23 mouse cellular contexts compared by ENCODE assay signal in the genomic region with DNA sequence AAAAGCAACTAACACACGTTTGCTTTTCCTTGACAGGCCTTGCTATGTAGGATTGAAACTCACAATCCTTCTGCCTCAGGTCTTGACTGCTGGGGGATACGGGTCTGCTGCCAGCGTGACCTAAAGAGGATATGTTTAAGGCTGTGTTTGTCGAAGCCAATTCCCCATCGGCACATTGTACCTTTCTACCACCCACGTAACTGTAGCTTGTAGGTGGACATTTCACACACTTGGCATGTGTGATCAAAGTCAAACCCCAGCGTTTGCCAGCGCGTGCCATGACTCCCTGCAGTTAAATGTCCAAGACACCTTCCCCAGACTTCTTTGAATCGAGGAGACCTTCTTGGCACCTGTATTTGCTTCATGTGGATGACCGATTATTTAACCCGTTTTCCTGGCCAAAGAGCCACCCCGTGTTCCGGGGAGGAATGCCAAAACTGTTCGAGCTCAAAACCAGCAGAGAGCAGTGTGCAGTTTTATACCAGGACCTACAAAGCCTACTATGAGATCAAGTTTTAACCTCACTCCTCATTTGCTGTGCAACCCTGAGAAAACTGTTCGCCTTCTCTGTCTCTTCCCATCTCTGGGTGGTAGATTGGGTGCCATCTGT.
DNase-seq lines count a peak whose midpoint lies in the region; ATAC-seq and TF ChIP-seq lines count a peak whose summit lies in the region.
"Had no signal": no experiment of that assay in that cellular context is flagged by ENCODE, and none has a peak within 500 bp of the region (broad histone marks: within the 10 kb centered on the region; RNA-seq: fewer than 3 reads in every experiment).

No protein-coding gene starts in this region.

- no peak overlapping the region for H3K4me3 ChIP-seq in gastrocnemius, adult 2 months
- no peak overlapping the region for H3K4me3 ChIP-seq in layer of hippocampus, adult 2 months
- H3K4me3 ChIP-seq: embryonic facial prominence, embryonic 13.5 days; forebrain, embryonic 13.5 days; heart, embryonic 15.5 days; hindbrain, embryonic 12.5 days had no signal

- no peak overlapping the region for H3K27ac ChIP-seq in gastrocnemius, adult 2 months
- no peak overlapping the region for H3K27ac ChIP-seq in layer of hippocampus, adult 2 months
- H3K27ac ChIP-seq: embryonic facial prominence, embryonic 13.5 days; forebrain, embryonic 13.5 days; heart, embryonic 15.5 days; hindbrain, embryonic 12.5 days had no signal

- ATAC-seq in cerebellum, adult (ENCODE audit: insufficient number of reproducible peaks, low FRiP score, low TSS enrichment), result no peak
- ATAC-seq: CD4-positive, CD25-positive, alpha-beta regulatory T cell, adult 4 months; forebrain, embryonic 13.5 days; hindbrain, embryonic 16.5 days had no signal

- peak; percentile 70 to 74 for DNase-seq in cerebellum, postnatal 10 days
- no peak for DNase-seq in gastrocnemius, adult 2 months
- DNase-seq in gastrocnemius, postnatal 4 days (ENCODE audit: low spot score in 2 of 2), result no peak
- no peak for DNase-seq in layer of hippocampus, adult 2 months (ENCODE audit: low spot score in 2 of 2)
- no peak for DNase-seq in layer of hippocampus, postnatal 25 days (ENCODE audit: extremely low spot score in 1 of 2, low spot score in 1 of 2)
- peak; percentile 28 for DNase-seq in testis, postnatal 10 days (ENCODE audit: low spot score)
- DNase-seq in testis, postnatal 14 days (ENCODE audit: low spot score), result no peak
- DNase-seq: adrenal gland, adult 8-10 months; adrenal gland, postnatal 36 days; B cell, adult 2 months; cerebellum, adult 18-20 months; cerebellum, postnatal 36 days; gastrocnemius, postnatal 10 days; heart, adult 18-20 months; heart, postnatal 14 days; kidney, adult 11 months had no signal

- intact Hi-C loops in gastrocnemius, adult 2 months (cut with DNase I), result no loop called here

- 0 out of 2 replicates have a peak, but pooled peaks have one; percentile 1 for TF ChIP-seq CTCF in gastrocnemius, adult 2 months (IDR thresholded peaks at IDR 0.05)
- TF ChIP-seq CTCF in layer of hippocampus, adult 2 months (conservative IDR thresholded peaks at IDR 0.05), result peak; percentile 37

Comparison
In these comparisons a context has a peak if more than half of its experiments do, and no peak if none do; other contexts are left out.
1. DNase-seq: peak in cerebellum, postnatal 10 days (2 of 2) and testis, postnatal 10 days (single experiment); none in gastrocnemius, adult 2 months (single experiment), gastrocnemius, postnatal 4 days (0 of 2), layer of hippocampus, adult 2 months (0 of 2), layer of hippocampus, postnatal 25 days (0 of 2) and testis, postnatal 14 days (single experiment).